Mouse (Mus musculus) CH12.LX (cell line): ENCODE measurements around the gene Pou2f3. TPM values are rescaled to one million over a fixed set of nuclear protein-coding genes. Genes with fewer than 3 reads are reported as not detected.

Source experiments
- DNase-seq: peaks from one replicate; pipeline ENCODE4 v3.0.0-alpha.2; 2013; ENCODE audit errors: extremely low read depth
- H3K27ac ChIP-seq: 2 replicates; pipeline ENCODE4 v1.5.1; 2012; ENCODE audit warnings: low read depth, mild to moderate bottlenecking, control low read depth, moderate library complexity; ENCODE audit not compliant: insufficient read depth
- H3K27me3 ChIP-seq: replicated peaks from 2 replicates; pipeline ENCODE3; 2012; ENCODE audit warnings: inconsistent platforms
- H3K36me3 ChIP-seq, 2 experiments: replicated peaks in 1 of 2; 2 replicates each; pipeline versions ENCODE3 to v1.6.1; 2012; ENCODE audit warnings: inconsistent platforms in 1 of 2, low read length in 1 of 2, mild to moderate bottlenecking in 1 of 2, mixed read lengths in 1 of 2, moderate library complexity in 1 of 2; ENCODE audit not compliant: control insufficient read depth in 1 of 2, insufficient read depth in 1 of 2
- H3K4me1 ChIP-seq, 2 experiments: 2 replicates each; pipeline ENCODE4 v1.6.1; 2012; ENCODE audit warnings: inconsistent platforms in 1 of 2, moderate library complexity in 1 of 2; ENCODE audit not compliant: insufficient read depth in 2 of 2, control insufficient read depth in 1 of 2
- H3K4me2 ChIP-seq: 2 replicates; pipeline ENCODE4 v1.6.1; 2012; ENCODE audit warnings: low read depth, mild to moderate bottlenecking, control low read depth; ENCODE audit not compliant: poor library complexity, insufficient read depth, severe bottlenecking
- H3K4me3 ChIP-seq, 3 experiments: fragments of 150-350 bp in 1 of 3; sonication (generic) in 1 of 3; replicated peaks in 1 of 3; 2 replicates each; pipeline versions ENCODE3 to v1.5.1; 2011 to 2012; ENCODE audit warnings: low read depth in 2 of 3, low read length in 2 of 3, mild to moderate bottlenecking in 2 of 3, moderate library complexity in 2 of 3, control low read depth in 1 of 3, improper control_type of control experiment in 1 of 3, inconsistent platforms in 1 of 3, mixed read lengths in 1 of 3; ENCODE audit not compliant: poor library complexity in 1 of 3
- H3K79me2 ChIP-seq: replicated peaks from 2 replicates; pipeline ENCODE4 v1.6.1; 2012; ENCODE audit warnings: mild to moderate bottlenecking, moderate library complexity; ENCODE audit not compliant: control insufficient read depth, poor library complexity, insufficient read depth, severe bottlenecking; ENCODE audit errors: extremely low read depth
- H3K9ac ChIP-seq: 2 replicates; pipeline ENCODE4 v1.6.1; 2012; ENCODE audit warnings: low read depth, mild to moderate bottlenecking, control low read depth, moderate library complexity; ENCODE audit not compliant: insufficient read depth
- H3K9me3 ChIP-seq: replicated peaks from 2 replicates; pipeline ENCODE3; 2012; ENCODE audit warnings: low read length, inconsistent platforms, mixed read lengths
- BHLHE40 ChIP-seq: IDR thresholded peaks from 2 replicates; pipeline ENCODE4 v1.6.1; 2011; ENCODE audit warnings: mild to moderate bottlenecking, low read depth, low read length, improper control_type of control experiment
- CHD1 ChIP-seq: IDR thresholded peaks from 2 replicates; pipeline ENCODE4 v1.6.1; 2012; ENCODE audit warnings: low read depth, low read length, improper control_type of control experiment, inconsistent platforms
- E2F4 ChIP-seq: IDR thresholded peaks from 2 replicates; pipeline ENCODE4 v1.6.1; 2011; ENCODE audit warnings: low read depth, low read length, improper control_type of control experiment; ENCODE audit not compliant: insufficient replicate concordance
- GABPA ChIP-seq: IDR thresholded peaks from 2 replicates; pipeline ENCODE4 v1.6.1; 2012; ENCODE audit warnings: low read depth, low read length, improper control_type of control experiment, inconsistent platforms; ENCODE audit not compliant: insufficient replicate concordance
- JUN ChIP-seq: IDR thresholded peaks from 2 replicates; pipeline ENCODE4 v1.6.1; 2011; ENCODE audit warnings: low read depth, mild to moderate bottlenecking, low read length, improper control_type of control experiment, moderate library complexity; ENCODE audit not compliant: insufficient read depth
- MAZ ChIP-seq: IDR thresholded peaks from 2 replicates; pipeline ENCODE4 v1.6.1; 2012; ENCODE audit warnings: low read depth, mild to moderate bottlenecking, inconsistent platforms, low read length, improper control_type of control experiment, moderate library complexity
- MEF2A ChIP-seq: IDR thresholded peaks from 2 replicates; pipeline ENCODE4 v1.6.1; 2014; ENCODE audit warnings: low read depth, mild to moderate bottlenecking, inconsistent platforms, low read length, improper control_type of control experiment, borderline replicate concordance
- NELFE ChIP-seq: IDR thresholded peaks from 2 replicates; pipeline ENCODE4 v1.6.1; 2011; ENCODE audit warnings: low read depth, low read length, improper control_type of control experiment
- PAX5 ChIP-seq: IDR thresholded peaks from 2 replicates; pipeline ENCODE4 v1.6.1; 2012; ENCODE audit warnings: low read length, inconsistent platforms, mixed read lengths
- POLR2A ChIP-seq: IDR thresholded peaks from 2 replicates; pipeline ENCODE4 v1.6.1; 2011; ENCODE audit warnings: low read depth, mild to moderate bottlenecking, improper control_type of control experiment, low read length
- RAD21 ChIP-seq: IDR thresholded peaks from 2 replicates; pipeline ENCODE4 v1.6.1; 2011; ENCODE audit warnings: low read depth, mild to moderate bottlenecking, low read length, improper control_type of control experiment, moderate library complexity
- SIN3A ChIP-seq: IDR thresholded peaks from 2 replicates; pipeline ENCODE4 v1.6.1; 2012; ENCODE audit warnings: low read length, improper control_type of control experiment, inconsistent platforms
- TBP ChIP-seq: conservative IDR thresholded peaks from 2 replicates; pipeline ENCODE4 v1.6.1; 2011; ENCODE audit warnings: low read depth, low read length, improper control_type of control experiment
- UBTF ChIP-seq: IDR thresholded peaks from 2 replicates; pipeline ENCODE4 v1.6.1; 2012; ENCODE audit warnings: low read depth, mild to moderate bottlenecking, inconsistent platforms, low read length, improper control_type of control experiment, moderate library complexity
- USF1 ChIP-seq: IDR thresholded peaks from 2 replicates; pipeline ENCODE4 v1.6.1; 2014; ENCODE audit warnings: low read depth, mild to moderate bottlenecking, inconsistent platforms, low read length, improper control_type of control experiment
- USF2 ChIP-seq: conservative IDR thresholded peaks from 2 replicates; pipeline ENCODE4 v1.6.1; 2011; ENCODE audit warnings: low read depth, low read length, improper control_type of control experiment
- ZC3H11A ChIP-seq: IDR thresholded peaks from 2 replicates; pipeline ENCODE4 v1.6.1; 2012; ENCODE audit warnings: low read depth, mild to moderate bottlenecking, inconsistent platforms, low read length, improper control_type of control experiment
- ZMIZ1 ChIP-seq: IDR thresholded peaks from 2 replicates; pipeline ENCODE4 v1.6.1; 2012; ENCODE audit warnings: low read depth, mild to moderate bottlenecking, inconsistent platforms, low read length, improper control_type of control experiment
- ZNF384 ChIP-seq: IDR thresholded peaks from 2 replicates; pipeline ENCODE4 v1.6.1; 2012; ENCODE audit warnings: low read depth, low read length, improper control_type of control experiment, inconsistent platforms
- dilution Hi-C: fragments of 300-500 bp; cut with MboI; formaldehyde crosslinking; loops from 2 replicates; pipeline ENCODE4 v1.14.3; 2020; ENCODE audit warnings: low sequenced_read_pairs; ENCODE audit not compliant: extremely low pct_unique_long_range_greater_than_20kb, extremely low pct_ligation_motif_present
- in situ Hi-C: fragments of 300-500 bp; cut with MboI; formaldehyde crosslinking; loops from 3 replicates; pipeline ENCODE4 v1.14.3; 2019; ENCODE audit warnings: low sequenced_read_pairs, low pct_ligation_motif_present, low pct_unique_long_range_greater_than_20kb, mixed read lengths
- polyA plus RNA-seq: library from polyadenylated mRNA; unstranded; fragments of >175 nt; gene quantifications from 2 replicates; pipeline ENCODE4 v1.2.1, GENCODE M21; 2012; ENCODE audit warnings: low read depth; ENCODE audit not compliant: insufficient read length
- total RNA-seq, 2 experiments: library from RNA; depleted of rRNA; stranded (reverse); fragments of 300-350 nt in 1 of 2; fragments of >200 nt in 1 of 2; gene quantifications; 2 replicates each; pipeline ENCODE4 v1.2.3; 2012 to 2014

Gene Pou2f3
- total and polyA plus RNA-seq, 3 experiments, result 0.21 to 0.49 TPM; not detected in 1

DNA sequence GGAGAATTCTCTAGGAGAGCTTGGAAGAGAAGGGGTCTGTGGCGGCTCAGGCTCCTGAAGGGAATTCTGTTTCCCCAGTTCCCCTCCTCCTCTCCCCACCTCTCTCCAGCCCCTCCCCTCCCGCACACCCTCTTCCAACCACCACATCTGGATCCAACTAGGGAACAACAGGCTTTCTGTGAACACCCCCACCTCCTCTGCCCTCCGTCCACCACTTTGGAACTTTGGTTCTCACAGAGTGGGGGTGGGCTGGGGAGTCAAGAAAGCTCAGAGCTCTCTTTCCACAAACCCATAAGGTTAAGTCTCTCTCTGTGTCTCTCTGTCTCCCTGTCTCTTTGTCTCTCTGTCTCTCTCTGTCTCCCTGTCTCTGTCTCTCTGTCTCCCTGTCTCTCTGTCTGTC lies 42.6 kb upstream of the Pou2f3 start:
- Histone ChIP-seq H3K27ac (no peak overlapping the region), H3K79me2 (no peaks in the 10 kb centered on the region), H3K27me3 (no peaks in the 10 kb centered on the region), H3K4me2 (no peak overlapping the region), H3K4me3 (no peak overlapping the region), H3K4me1 (no peaks in the 10 kb centered on the region), H3K36me3 (no peaks in the 10 kb centered on the region), H3K9ac (no peak overlapping the region), H3K9me3 (no peaks in the 10 kb centered on the region)
- no peak for DNase-seq
- dilution Hi-C loops (no loop called here), in situ Hi-C loops (no loop called here)
- TF ChIP-seq E2F4, result no peak
- no peak for TF ChIP-seq POLR2A
- no peak for TF ChIP-seq JUN

DNA sequence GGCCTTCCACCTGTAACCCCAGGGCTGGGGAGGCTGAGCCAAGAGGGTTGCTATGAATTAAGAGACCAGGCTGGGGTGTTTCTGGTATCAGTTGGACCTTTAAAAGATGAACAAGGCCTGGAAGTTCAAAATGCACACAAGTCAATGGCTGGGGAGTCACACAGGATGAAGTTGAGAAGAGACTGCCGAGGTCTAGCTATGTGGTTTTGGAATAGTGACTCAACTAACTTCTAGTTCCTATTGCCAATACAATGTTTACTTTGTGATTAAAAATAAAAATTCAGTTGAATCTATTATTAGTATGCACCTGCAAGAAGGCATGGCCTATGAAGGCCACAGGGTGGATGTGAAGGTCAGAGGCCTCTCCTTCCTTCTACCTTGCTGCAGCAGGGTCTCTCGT lies 41.6 kb upstream of the Pou2f3 start:
- no peak overlapping the region for H3K4me2 ChIP-seq
- no peak overlapping the region for H3K4me3 ChIP-seq
- no peaks in the 10 kb centered on the region for H3K27me3 ChIP-seq
- dilution Hi-C loops (no loop called here), in situ Hi-C loops (no loop called here)
- H3K9me3 ChIP-seq, result no peaks in the 10 kb centered on the region
- no peaks in the 10 kb centered on the region for H3K79me2 ChIP-seq
- H3K36me3 ChIP-seq, result no peaks in the 10 kb centered on the region
- no peak for DNase-seq
- H3K4me1 ChIP-seq, result peaks cover 0 to under 1% of the 10 kb centered on the region in 2 experiments; a peak in 2 of 4 replicates
- H3K27ac ChIP-seq, result no peak overlapping the region
- no peak overlapping the region for H3K9ac ChIP-seq
- TF ChIP-seq ZNF384 (no peak), MEF2A (no peak), USF1 (no peak), TBP (no peak), USF2 (no peak), CHD1 (no peak), ZC3H11A (no peak), UBTF (no peak), MAZ (no peak), BHLHE40 (no peak), SIN3A (no peak), PAX5 (no peak), GABPA (no peak), RAD21 (no peak), JUN (no peak), ZMIZ1 (no peak), NELFE (no peak)
